Mouse (Mus musculus): Measurements from ENCODE around the gene Dpp8. TPM values are rescaled to one million over a fixed set of nuclear protein-coding genes. Genes with fewer than 3 reads are reported as not detected.
A peak's percentile ranks its signal among the peaks of the same experiment; 100 is the strongest.
"Not testable (repeated sequence)": the region's sequence is repeated elsewhere in the genome, so short reads cannot be mapped to it uniquely, and the experiment has no call there.

The Dpp8 gene
- 34.7 and 36.7 TPM in 2 replicates for polyA plus RNA-seq (2014; fragmentation: Nextera tagmentation; extraction: Ambion mirVana)

- peak; percentile 95 for DNase-seq (ENCODE audit: low spot score)
- peak within 1 kb of the TSS; percentile 74 for H3K4me2 ChIP-seq (ENCODE audit: low read depth)
These were observed at the start of gene Dpp8 for GRCm38 (mm10) chr9:65032269-65033108. Gene Dpp8 (plus strand): TSS chr9:65032414.

DNA sequence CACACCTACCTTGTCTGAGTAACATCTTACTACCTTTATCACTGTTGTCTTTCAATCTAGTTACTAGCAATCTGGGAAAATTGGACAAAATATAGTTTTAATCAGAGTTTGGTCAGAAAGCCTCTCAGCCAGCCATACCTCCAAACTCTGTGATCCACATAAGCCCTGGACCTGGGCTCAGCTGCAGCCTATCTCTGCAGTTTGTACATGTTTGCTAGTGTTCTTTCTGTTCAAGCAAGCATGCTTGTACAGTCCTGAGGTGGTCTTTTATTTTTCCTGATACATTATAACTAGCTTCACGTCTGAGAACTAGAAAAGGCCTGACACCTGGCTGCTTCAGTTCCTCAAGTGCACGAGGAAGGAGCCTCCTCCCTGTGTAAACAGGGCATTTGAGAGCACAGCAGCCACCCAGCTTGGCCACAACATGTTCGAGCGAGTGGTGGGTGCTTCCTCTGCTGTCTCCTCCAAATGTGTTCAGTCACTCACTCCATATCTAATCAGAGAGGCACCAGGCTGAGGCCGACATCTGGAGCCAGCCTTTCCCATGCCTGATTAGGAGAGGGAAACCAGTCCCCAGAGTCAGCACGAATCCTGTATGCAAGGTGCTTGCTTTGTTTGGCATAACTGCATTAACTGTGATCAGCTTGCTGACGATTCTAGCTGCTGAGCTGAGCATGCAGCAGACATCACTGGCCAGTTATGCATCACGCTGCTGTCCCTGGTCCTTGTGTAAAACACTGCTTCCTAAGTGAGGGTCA lies 47.0 kb upstream of the Dpp8 start:
- no peak overlapping the region for H3K27ac ChIP-seq (ENCODE audit: low read depth, low read length)
- no peak overlapping the region for H3K4me3 ChIP-seq (ENCODE audit: low read depth, low read length)
- no peak overlapping the region for H3K4me2 ChIP-seq (ENCODE audit: low read depth)
- no peaks in the 10 kb centered on the region for H3K9me3 ChIP-seq (ENCODE audit: control insufficient read depth, low read length)
- no peak overlapping the region for H3K9ac ChIP-seq (ENCODE audit: low read length)
- H3K36me3 ChIP-seq (ENCODE audit: control insufficient read depth, insufficient read depth, low read length): peaks cover 8% of the 10 kb centered on the region
- no peak for DNase-seq (ENCODE audit: low spot score)
- 85% methylated on average over 8 of the region's 8 CpGs for WGBS
- ATAC-seq (ENCODE audit: insufficient read depth, low FRiP score, low TSS enrichment): no peak
- H3K27me3 ChIP-seq (ENCODE audit: control insufficient read depth, insufficient read depth, low read length): no peaks in the 10 kb centered on the region
- no peaks in the 10 kb centered on the region for H3K4me1 ChIP-seq (ENCODE audit: control insufficient read depth, insufficient read depth, low read length)

More at GRCm38 (mm10) chr9:65032269-65033108, at the start of gene Dpp8:
- peak; percentile 90 for ATAC-seq (ENCODE audit: insufficient read depth, low FRiP score, low TSS enrichment)
- Histone ChIP-seq H3K9me3 (ENCODE audit: control insufficient read depth, low read length) (no peaks in the 10 kb centered on the region), H3K27me3 (ENCODE audit: control insufficient read depth, insufficient read depth, low read length) (no peaks in the 10 kb centered on the region), H3K4me1 (ENCODE audit: control insufficient read depth, insufficient read depth, low read length) (peaks cover 3% of the 10 kb centered on the region; the same call in 1 of the 2 replicates), H3K9ac (ENCODE audit: low read length) (peak within 1 kb of the TSS; percentile 98), H3K36me3 (ENCODE audit: control insufficient read depth, insufficient read depth, low read length) (no peaks in the 10 kb centered on the region), H3K27ac (ENCODE audit: low read depth, low read length) (peak within 1 kb of the TSS; percentile 79), H3K4me3 (ENCODE audit: low read depth, low read length) (peak within 1 kb of the TSS; percentile 100)
- WGBS: under 1% methylated on average over 82 of the region's 85 CpGs

GRCm38 (mm10) chr9:64985807-64986206 lies 46.4 kb upstream of the Dpp8 start:
- 90% methylated on average over 9 of the region's 9 CpGs for WGBS
- no peak for DNase-seq (ENCODE audit: low spot score)
- H3K4me1 ChIP-seq (ENCODE audit: control insufficient read depth, insufficient read depth, low read length): no peaks in the 10 kb centered on the region

DNA sequence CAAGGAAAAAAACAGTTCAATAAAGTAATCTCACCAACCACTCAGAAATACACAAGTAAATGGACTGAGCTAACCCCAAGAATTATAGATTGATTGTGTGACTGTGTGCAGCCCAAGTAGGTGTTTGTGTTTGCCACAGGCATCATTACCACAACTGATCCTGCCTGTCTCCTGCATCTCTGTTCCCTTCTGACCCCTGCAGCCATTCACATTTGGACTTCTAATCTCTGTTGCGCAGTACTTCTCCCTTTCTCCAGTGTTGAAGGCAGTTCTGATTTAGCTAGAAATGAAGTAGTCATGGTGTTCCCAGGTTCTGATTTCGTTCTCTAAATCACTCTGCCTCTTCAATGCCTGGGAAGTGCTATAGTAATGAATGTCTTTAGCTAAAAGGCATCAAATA lies 44.6 kb upstream of the Dpp8 start:
- 94% methylated on average over 2 of the region's 2 CpGs for WGBS
- ATAC-seq (ENCODE audit: insufficient read depth, low FRiP score, low TSS enrichment): no peak
- H3K4me1 ChIP-seq (ENCODE audit: control insufficient read depth, insufficient read depth, low read length): no peaks in the 10 kb centered on the region
- no peaks in the 10 kb centered on the region for H3K9me3 ChIP-seq (ENCODE audit: control insufficient read depth, low read length)
- H3K4me2 ChIP-seq (ENCODE audit: low read depth): no peak overlapping the region
- no peak for DNase-seq (ENCODE audit: low spot score)
- peaks cover 10% of the 10 kb centered on the region for H3K36me3 ChIP-seq (ENCODE audit: control insufficient read depth, insufficient read depth, low read length)
- no peak overlapping the region for H3K27ac ChIP-seq (ENCODE audit: low read depth, low read length)
- H3K27me3 ChIP-seq (ENCODE audit: control insufficient read depth, insufficient read depth, low read length): no peaks in the 10 kb centered on the region
- no peak overlapping the region for H3K4me3 ChIP-seq (ENCODE audit: low read depth, low read length)
- H3K9ac ChIP-seq (ENCODE audit: low read length): no peak overlapping the region

More at GRCm38 (mm10) chr9:64985807-64986206, 46.4 kb upstream of the Dpp8 start:
- Histone ChIP-seq H3K36me3 (ENCODE audit: control insufficient read depth, insufficient read depth, low read length) (peaks cover 8% of the 10 kb centered on the region), H3K27me3 (ENCODE audit: control insufficient read depth, insufficient read depth, low read length) (no peaks in the 10 kb centered on the region), H3K9ac (ENCODE audit: low read length) (no peak overlapping the region), H3K9me3 (ENCODE audit: control insufficient read depth, low read length) (no peaks in the 10 kb centered on the region), H3K27ac (ENCODE audit: low read depth, low read length) (no peak overlapping the region), H3K4me2 (ENCODE audit: low read depth) (no peak overlapping the region), H3K4me3 (ENCODE audit: low read depth, low read length) (no peak overlapping the region)
- no peak for ATAC-seq (ENCODE audit: insufficient read depth, low FRiP score, low TSS enrichment)

DNA sequence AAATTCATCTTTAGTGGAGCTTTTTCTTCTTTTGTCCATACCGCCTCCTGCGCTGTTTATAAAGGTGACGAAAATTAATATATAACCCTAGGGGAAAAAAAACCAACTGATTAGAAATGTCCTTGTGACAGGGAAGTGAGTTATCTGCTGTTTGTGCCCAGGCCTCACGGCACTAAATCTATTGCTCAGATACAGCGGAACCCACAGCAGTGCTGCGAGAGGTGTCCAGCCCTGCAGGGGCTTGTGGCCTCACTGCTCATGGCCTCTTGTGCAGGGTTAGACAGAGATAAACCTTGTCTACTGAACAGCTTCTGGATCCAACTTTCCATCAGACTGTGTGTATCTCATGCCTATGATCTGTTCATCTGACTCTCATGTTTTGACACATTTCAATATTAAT lies 43.8 kb upstream of the Dpp8 start:
- WGBS: 92% methylated on average over 6 of the region's 6 CpGs
- peaks cover 8% of the 10 kb centered on the region for H3K36me3 ChIP-seq (ENCODE audit: control insufficient read depth, insufficient read depth, low read length)
- H3K9me3 ChIP-seq (ENCODE audit: control insufficient read depth, low read length): no peaks in the 10 kb centered on the region
- no peaks in the 10 kb centered on the region for H3K27me3 ChIP-seq (ENCODE audit: control insufficient read depth, insufficient read depth, low read length)
- ATAC-seq (ENCODE audit: insufficient read depth, low FRiP score, low TSS enrichment): no peak
- no peak for DNase-seq (ENCODE audit: low spot score)
- no peak overlapping the region for H3K4me3 ChIP-seq (ENCODE audit: low read depth, low read length)
- H3K4me1 ChIP-seq (ENCODE audit: control insufficient read depth, insufficient read depth, low read length): no peaks in the 10 kb centered on the region
- H3K9ac ChIP-seq (ENCODE audit: low read length): no peak overlapping the region
- no peak overlapping the region for H3K27ac ChIP-seq (ENCODE audit: low read depth, low read length)
- H3K4me2 ChIP-seq (ENCODE audit: low read depth): no peak overlapping the region

DNA sequence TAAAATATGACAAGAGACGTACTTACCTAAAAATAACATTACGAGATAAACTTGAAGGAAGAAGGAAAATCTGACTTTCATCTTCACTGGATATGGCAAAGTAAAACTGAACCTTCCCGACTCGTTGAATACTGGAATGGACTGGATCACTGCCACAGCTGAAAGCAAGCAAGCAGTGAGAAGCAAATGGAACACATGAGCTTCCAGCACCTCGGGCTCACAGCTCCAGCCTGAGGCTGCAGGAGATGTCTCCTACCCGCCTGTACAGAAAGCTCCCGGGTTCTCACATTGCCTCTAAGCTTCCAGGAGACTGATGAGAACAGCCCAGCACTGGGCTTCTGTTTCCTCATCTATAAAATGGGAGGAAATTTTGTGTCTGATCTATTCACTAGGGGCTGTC lies 41.9 kb upstream of the Dpp8 start:
- Histone ChIP-seq H3K27me3 (ENCODE audit: control insufficient read depth, insufficient read depth, low read length) (no peaks in the 10 kb centered on the region), H3K27ac (ENCODE audit: low read depth, low read length) (no peak overlapping the region), H3K9ac (ENCODE audit: low read length) (no peak overlapping the region), H3K4me1 (ENCODE audit: control insufficient read depth, insufficient read depth, low read length) (no peaks in the 10 kb centered on the region), H3K9me3 (ENCODE audit: control insufficient read depth, low read length) (no peaks in the 10 kb centered on the region), H3K4me2 (ENCODE audit: low read depth) (no peak overlapping the region), H3K4me3 (ENCODE audit: low read depth, low read length) (no peak overlapping the region), H3K36me3 (ENCODE audit: control insufficient read depth, insufficient read depth, low read length) (peaks cover 8% of the 10 kb centered on the region)
- ATAC-seq (ENCODE audit: insufficient read depth, low FRiP score, low TSS enrichment) (no peak), DNase-seq (ENCODE audit: low spot score) (no peak)
- WGBS: 92% methylated on average over 7 of the region's 7 CpGs

DNA sequence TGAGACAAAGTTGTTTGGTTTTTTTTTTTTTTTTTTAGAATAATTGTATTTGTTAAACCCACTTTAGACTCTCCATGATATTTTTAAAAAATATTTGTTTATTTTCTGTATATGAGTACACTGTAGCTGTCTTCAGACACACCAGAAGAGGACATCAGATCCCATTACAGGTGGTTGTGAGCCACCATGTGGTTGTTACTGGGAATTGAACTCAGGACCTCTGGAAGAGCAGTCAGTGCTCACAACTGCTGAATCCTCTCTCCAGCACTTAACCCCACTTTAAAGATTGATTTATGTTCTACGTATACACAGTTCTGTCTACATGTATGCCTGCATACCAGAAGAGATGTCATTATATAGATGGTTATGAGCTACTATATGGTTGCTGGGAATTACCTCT lies 36.8 kb upstream of the Dpp8 start:
- H3K36me3 ChIP-seq (ENCODE audit: control insufficient read depth, insufficient read depth, low read length): not testable (repeated sequence)

DNA sequence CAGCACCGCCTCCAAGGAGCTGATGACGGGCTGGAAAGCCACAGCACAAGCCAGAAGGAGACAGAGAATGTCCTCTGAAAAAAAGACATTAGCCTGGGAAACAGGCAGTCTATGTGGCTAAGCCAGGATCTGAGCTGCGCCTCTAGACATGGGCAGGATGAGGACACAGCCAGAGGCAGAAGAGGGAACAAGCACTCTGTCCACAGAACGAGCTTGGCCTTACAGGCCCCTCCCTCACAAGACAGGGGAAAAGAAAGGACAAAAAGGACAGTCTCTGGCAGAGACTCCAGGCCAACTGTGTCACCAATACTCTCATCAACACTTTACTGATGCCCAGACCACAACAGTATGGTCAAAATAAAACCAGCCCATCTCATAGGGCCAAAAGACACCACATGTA lies 30.7 kb upstream of the Dpp8 start:
- Histone ChIP-seq H3K4me2 (ENCODE audit: low read depth) (no peak overlapping the region), H3K9ac (ENCODE audit: low read length) (no peak overlapping the region), H3K36me3 (ENCODE audit: control insufficient read depth, insufficient read depth, low read length) (peaks cover 18% of the 10 kb centered on the region), H3K4me1 (ENCODE audit: control insufficient read depth, insufficient read depth, low read length) (no peaks in the 10 kb centered on the region), H3K27me3 (ENCODE audit: control insufficient read depth, insufficient read depth, low read length) (no peaks in the 10 kb centered on the region), H3K27ac (ENCODE audit: low read depth, low read length) (no peak overlapping the region), H3K4me3 (ENCODE audit: low read depth, low read length) (no peak overlapping the region), H3K9me3 (ENCODE audit: control insufficient read depth, low read length) (no peaks in the 10 kb centered on the region)
- WGBS: 69% methylated on average over 4 of the region's 4 CpGs
- DNase-seq (ENCODE audit: low spot score) (no peak), ATAC-seq (ENCODE audit: insufficient read depth, low FRiP score, low TSS enrichment) (no peak)

More for the DNA sequence above, 36.8 kb upstream of the Dpp8 start:
- H3K27ac ChIP-seq (ENCODE audit: low read depth, low read length); H3K4me1 ChIP-seq (ENCODE audit: control insufficient read depth, insufficient read depth, low read length); H3K4me3 ChIP-seq (ENCODE audit: low read depth, low read length); H3K9me3 ChIP-seq (ENCODE audit: control insufficient read depth, low read length); ATAC-seq (ENCODE audit: insufficient read depth, low FRiP score, low TSS enrichment); H3K4me2 ChIP-seq (ENCODE audit: low read depth); H3K9ac ChIP-seq (ENCODE audit: low read length); DNase-seq (ENCODE audit: low spot score); H3K27me3 ChIP-seq (ENCODE audit: control insufficient read depth, insufficient read depth, low read length): not testable (repeated sequence)
- WGBS: 89% methylated on average over 1 of the region's 1 CpGs
